Mouse (Mus musculus) c-Kit-positive CD71-negative TER-119-negative erythroid progenitor cells, embryonic 14.5 days (primary cell): ENCODE data around the gene Cd164l2.

ENCODE experiments used
- DNase-seq: peaks from one replicate; pipeline ENCODE4 v3.0.0-alpha.2; 2013; ENCODE audit warnings: low read depth

Cd164l2 gene

DNA sequence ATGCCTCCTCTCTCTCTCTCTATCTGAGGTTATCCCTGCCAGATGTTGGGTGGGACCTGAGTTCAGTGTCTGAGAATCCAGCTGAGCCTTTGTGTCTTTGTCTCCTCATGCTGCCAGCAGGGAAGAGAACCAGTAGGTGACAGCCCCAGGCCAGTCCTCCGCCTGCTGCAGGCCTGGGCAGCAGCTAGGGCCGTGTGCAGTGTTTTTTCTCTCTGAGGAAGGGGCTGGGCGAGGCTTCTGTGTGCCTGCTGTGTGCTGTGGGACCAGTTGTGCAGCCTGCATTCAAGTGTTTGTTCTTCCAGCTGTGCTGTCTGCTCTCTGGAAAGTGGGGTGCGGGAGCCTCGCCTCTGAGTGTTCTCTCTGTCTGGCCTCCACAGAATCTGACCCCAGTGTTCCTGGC is 11.9 kb downstream of the Cd164l2 start:
- DNase-seq: no peak

DNA sequence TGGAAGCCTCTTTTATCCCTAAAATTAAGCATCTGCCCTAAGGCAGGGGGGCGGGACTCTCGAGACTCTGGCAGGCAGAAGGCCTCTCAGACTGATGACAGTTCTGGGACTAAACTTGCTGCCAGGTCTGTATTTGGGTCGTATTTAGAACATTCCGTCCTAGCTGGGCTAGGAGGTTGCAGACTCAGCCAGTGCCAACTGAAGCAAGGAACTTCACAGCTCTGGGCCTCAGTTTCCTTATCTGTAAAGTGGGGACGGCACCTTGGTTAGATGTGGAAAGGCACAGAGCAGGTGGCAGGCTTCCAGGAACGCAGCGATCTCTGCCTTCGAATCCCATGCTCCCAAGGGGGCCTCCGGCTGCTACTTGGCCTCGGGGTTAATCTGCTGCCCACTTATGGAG is 14.1 kb downstream of the Cd164l2 start:
- DNase-seq: no peak

GRCm38 (mm10) chr4:133227636-133228035 is 15.7 kb downstream of the Cd164l2 start:
- no peak for DNase-seq

DNA sequence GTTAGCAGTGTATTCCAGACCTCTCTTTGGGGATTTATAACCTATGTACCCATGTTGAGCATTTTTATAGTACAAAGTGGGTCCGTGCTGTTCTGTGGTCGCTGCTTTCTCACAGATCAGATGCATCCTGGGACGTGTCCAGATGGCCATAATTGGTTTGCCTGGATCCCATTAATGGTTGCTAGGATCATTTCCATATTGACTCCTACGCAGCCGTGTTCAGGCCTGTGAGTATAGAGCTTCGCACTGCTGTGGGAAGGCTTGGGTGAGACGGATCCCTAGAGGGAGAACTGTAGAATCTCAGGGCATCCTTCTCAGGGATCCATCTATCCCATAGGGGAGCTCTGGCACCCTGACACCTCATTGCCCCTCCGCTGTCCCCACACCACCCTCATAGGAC is 17.7 kb downstream of the Cd164l2 start:
- no peak for DNase-seq

DNA sequence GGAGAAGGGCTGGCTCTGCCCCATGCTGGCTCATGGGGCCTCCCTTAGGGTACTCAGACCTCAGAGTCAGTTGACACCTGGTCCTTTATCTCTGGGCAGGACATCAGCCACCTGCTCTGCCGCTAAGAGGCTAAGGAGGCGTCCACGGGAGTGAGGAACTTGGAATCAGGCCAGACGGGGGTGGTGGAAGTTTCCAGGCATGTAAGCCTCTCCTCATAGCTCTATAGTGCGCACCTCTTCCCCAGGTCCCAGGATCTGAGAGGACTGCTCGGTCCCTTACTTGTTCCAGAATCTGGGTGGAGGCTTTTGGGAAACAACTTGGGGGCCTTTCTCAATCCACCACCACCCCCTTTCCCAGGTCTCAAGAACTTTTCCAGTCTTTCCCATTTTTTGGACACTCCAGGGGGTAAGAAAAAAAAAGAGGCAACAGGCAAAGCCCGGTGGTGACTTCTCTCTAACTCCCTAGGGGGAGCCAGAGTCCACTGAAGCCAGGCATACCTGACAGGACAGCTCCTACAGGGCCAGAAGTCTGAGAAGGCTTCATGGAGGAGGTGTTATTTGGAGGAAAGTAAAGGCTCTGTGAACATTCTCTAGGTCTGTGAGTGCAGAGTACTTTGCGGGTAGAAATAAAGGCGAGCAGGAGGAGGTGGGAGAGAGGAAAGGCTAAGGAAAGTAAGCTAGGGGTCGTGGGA is 21.5 kb downstream of the Cd164l2 start:
- peak; percentile 50 for DNase-seq

DNA sequence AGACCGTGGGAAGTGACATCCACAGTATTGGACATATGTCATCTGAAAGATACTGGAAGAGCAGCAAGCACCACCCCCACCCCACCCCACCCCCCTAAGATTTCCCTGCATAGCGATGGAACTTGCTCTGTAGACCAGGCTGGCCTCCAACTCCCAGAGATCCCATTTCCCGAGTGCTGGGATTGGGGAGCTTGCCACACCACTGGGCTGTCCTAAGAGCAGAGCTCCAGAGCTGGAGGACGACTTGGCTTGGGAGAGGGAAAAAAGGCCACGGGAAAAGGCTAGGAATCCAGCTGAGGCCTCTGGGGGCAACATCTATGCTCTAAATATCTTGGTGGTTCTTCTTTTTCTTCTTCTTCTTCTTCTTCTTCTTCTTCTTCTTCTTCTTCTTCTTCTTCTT is 22.8 kb downstream of the Cd164l2 start:
- no peak for DNase-seq

GRCm38 (mm10) chr4:133235415-133235814 is 23.5 kb downstream of the Cd164l2 start:
- DNase-seq: no peak

GRCm38 (mm10) chr4:133237911-133238310 is 26.0 kb downstream of the Cd164l2 start:
- peak; percentile 51 for DNase-seq

DNA sequence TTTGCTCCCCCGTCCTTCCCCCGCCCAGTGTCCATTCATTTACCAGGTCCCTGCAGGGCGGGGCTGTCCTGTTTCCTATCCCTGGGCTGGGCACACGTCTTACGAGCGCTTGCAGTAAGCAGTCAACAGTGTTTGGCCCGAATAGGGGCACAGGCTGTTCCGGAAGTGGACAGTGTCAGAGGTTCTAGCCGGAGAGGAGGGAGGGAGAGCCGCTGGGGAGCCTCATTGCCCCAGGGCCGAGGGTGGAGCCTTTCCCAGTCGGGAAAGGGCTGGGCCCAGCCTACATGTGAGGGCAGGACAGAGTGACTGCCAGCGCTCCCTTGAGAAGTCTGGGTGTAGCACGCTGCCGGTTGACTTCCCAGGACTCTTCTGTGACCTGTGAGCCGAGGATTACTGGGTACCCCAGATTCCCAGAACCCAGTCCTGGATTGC is 28.6 kb downstream of the Cd164l2 start, which contains the start of gene Map3k6:
Map3k6 (plus strand) TSS at position 329 of the 432 bp plus-strand sequence.
- DNase-seq: peak; percentile 33

- DNase-seq: peak; percentile 78
Observed at GRCm38 (mm10) chr4:133240934-133241908, 29.3 kb downstream of the Cd164l2 start.

DNA sequence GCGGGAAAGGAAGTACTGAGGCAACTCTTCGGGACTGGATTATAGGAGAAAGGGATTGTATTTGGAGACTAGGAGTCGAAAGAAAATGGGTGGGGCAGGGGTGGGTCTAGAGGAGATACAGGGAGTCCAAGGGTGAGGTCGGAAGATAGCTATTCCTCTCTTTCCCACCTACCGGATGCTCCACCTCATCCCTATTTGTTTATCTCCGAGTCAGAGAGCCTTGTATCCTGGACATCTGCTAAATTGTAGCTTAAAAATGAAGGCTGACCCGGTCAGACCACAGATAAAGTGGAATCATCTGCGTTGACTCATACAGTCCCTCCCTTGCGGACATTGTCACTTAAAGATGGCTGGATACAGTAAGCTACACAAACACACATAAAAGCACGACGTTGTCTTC is 30.0 kb downstream of the Cd164l2 start:
- DNase-seq: no peak

GRCm38 (mm10) chr4:133242710-133243109 is 30.8 kb downstream of the Cd164l2 start:
- no peak for DNase-seq

DNA sequence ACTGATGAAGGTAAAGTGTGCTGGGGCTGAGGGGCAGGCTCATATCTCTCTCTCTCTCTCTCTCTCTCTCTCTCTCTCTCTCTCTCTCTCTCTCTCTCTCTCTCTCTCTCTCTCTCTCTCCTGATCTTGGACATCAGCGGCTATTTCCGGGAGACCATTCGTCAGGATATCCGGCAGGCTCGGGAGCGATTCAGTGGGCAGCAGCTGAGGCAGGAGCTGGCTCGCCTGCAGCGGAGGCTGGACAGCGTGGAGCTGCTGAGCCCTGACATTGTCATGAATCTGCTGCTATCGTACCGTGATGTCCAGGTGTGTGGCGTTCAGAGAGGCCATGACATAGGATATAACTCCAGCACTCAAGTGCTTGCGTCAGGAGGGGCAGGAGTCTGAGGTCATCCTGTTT is 31.6 kb downstream of the Cd164l2 start:
- no peak for DNase-seq

DNA sequence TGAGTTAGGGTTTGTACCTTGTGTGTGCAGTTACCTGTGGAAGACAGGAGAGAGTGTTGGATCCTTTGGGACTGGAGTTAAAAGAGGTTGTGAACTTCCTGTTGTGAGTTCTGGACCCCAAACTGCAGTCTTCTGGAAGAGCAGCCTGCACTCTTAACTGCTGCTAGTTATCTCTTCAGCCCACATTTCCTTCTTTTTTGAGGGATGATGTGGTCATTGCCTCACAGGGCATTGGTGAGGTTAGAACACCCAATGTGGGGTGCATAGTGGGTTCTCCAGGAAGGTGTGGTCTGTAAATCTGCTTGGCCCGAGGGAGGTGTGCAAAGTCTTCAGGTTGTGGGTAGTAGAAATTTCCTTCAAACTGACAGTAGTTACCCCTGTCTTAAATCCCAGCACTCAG is 32.4 kb downstream of the Cd164l2 start:
- no peak for DNase-seq

DNA sequence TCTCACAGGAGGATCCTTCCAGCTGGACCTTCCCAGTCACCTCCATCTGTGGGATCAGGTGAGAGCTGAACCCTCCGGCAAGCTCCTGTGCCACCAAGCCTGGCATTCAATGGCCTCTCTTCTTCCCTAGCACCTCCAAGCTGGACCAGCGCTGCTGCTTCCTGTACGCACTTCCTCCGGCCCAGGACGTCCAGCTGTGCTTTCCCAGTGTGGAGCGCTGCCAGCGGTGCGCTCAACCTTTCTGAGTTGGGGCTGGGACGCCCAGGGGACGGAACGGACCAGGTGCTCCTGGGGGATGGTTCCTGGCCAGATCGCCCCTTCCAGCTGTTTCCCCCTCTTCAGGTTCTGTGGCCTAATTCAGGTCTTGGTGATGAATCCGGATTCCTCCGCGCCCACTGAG is 35.1 kb downstream of the Cd164l2 start:
- DNase-seq: no peak

DNA sequence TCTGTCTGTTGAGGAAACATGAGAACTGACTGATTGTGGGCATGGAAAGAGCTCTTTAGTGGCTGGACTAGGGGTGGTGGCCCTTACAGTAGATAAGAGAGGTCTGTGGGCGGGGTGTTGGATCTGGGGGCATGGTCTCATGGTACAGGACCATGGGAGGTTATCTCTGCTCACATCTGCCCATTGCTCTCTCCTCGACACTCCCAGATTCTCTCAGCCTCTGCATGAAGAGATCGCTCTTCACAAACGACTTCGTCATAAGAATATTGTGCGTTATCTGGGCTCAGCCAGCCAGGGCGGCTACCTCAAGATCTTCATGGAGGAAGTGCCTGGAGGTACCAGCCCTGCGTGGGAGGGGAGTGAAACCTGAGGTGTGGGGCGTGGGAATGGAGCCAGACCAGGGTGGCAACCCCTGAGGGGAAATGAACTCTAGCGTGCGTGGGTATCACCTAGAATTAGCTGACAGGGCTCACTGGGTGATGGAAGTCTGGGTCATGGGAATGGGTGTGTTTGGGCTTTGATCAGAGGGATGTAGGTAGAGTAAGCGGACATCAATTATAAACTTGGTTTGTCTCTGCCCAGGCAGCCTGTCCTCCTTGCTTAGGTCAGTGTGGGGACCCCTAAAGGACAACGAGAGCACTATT is 36.0 kb downstream of the Cd164l2 start:
- DNase-seq: peak; percentile 58

GRCm38 (mm10) chr4:133250609-133251008 is 38.7 kb downstream of the Cd164l2 start:
- DNase-seq: peak; percentile 46

DNA sequence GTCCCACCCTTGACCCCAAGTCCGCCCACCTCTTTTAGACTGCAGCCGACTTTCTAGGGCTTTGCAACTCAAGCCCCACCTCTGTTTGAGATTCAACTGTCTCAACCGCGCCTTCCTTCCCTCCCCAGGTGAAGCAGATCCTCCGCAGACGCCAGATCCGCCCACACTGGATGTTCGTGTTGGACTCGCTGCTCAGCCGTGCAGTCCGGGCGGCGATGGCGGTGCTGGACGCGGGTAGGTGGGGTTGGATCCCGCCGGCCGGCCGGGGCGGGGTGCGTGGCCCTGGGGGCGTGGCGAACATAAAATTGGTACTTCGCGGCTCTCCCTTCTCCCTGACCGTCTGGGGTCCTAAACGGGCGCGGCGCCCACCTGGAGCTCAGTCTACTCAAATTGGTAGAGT is 39.3 kb downstream of the Cd164l2 start:
- no peak for DNase-seq

GRCm38 (mm10) chr4:133252089-133252488 is 40.2 kb downstream of the Cd164l2 start:
- DNase-seq: no peak

DNA sequence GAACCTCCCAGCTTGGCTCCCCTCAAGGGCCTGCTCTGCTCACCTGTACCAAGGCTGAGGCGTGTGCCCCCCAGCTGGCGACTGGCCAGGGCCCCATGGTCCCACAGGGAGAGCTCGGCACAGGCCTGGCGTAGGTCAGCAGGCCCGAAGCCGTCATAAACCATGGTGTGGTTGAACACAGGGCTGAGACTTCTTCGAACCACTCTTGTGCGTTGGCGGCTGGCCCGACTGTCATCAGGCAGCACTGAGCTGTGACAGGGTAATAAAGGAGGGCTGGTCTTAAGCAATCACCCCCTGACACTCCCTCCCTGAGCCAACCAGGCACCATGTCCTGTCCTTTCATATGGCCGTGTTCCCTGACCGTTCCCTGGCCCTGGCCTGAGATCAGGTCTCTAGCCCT is 41.5 kb downstream of the Cd164l2 start:
- DNase-seq: no peak

GRCm38 (mm10) chr4:133255392-133255791 is 43.5 kb downstream of the Cd164l2 start:
- DNase-seq: no peak

GRCm38 (mm10) chr4:133256820-133257219 is 44.9 kb downstream of the Cd164l2 start:
- no peak for DNase-seq

GRCm38 (mm10) chr4:133257230-133257629 is 45.3 kb downstream of the Cd164l2 start:
- DNase-seq: no peak
